Mouse (Mus musculus) fat pad, adult 2 months (tissue): ENCODE measurements at regions not wholly inside any gene's neighbourhood (a gene's known extent, or its start where the extent isn't known, plus 50 kb on each side); places are given as distances from the start of the nearest gene placed in this dataset.
A peak's percentile ranks its signal among the peaks of the same experiment; 100 is the strongest.

Experiments used
- DNase-seq: peaks from one replicate; pipeline ENCODE4 v3.0.0-alpha.2; 2011; ENCODE audit warnings: low read depth, low spot score; ENCODE audit errors: extremely low read depth

DNA sequence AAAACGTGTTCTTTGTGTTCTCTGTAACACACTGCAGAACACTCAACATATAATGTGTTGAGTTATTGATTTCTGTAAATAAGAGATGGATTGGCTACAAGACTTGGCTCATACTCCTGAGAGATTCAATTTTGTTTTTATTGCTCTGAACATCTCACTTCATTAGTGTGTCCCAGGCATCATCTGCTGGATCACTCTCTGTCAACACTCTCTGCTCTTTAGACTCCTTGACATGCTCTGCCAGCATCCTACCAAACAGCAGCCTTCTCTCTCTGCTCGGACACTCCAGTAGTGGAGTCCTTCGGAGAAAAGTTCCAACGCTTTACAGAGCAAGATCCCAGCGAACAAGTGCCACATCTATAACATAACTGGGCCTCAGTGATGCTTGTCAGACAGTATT lies 235.1 kb upstream of the Lcorl start:
- no peak for DNase-seq

DNA sequence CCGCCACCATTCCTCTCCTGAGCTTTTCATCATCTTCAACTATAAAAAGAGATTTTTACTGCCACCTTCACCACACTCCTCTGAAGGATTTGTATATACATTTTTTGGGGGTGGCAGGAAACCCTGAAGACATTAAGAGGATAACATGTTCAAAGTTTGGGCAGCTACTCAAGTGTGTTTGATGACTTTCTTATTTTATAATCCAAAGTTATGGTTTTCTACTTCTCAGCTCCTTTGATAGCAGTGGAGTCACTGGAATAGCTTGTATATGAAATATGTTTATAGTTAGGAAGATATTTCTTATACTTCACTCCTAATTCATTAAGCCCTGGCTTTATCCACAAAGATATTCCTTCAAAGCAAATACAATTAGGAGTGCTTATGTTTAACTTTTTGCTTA lies 229.5 kb upstream of the Lcorl start:
- no peak for DNase-seq

DNA sequence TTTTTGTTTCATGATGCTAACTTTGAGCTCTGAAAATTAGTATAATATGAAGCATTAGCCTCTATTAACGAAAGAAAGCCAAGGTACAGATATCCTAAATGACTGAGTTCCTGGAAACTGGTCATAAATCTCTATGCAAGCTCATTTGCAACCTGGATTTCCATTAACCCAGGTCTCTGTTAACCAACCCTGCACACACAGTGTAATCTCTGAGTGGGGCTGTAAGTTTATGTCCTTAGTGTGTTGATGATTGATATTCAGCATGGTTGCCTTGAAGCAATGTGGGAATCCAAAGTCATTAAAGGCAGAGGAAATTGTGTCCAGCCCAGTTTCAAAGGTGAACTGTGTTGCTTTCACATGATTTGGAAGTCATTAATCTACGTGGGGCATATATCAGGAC lies 225.9 kb upstream of the Lcorl start:
- DNase-seq: no peak

DNA sequence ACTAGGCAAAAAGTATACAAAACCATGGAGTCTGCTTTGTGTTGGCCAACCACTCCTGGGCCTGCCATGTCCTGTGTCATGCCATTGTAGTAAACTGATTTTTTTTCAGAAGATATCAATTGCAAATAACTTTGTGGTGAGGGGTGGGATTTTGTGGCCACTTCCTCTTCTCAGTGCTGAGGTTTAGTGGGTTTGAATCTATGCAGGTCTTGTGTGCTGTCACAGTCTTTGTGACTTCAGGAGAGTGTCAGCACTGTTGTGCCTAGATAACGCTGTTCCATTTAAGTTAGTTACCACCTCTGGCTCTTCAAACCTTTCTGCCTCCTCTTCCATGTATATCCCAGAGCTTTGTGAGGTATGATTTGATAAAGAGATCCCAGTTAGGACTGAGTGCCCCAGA lies 216.3 kb upstream of the Lcorl start:
- no peak for DNase-seq

DNA sequence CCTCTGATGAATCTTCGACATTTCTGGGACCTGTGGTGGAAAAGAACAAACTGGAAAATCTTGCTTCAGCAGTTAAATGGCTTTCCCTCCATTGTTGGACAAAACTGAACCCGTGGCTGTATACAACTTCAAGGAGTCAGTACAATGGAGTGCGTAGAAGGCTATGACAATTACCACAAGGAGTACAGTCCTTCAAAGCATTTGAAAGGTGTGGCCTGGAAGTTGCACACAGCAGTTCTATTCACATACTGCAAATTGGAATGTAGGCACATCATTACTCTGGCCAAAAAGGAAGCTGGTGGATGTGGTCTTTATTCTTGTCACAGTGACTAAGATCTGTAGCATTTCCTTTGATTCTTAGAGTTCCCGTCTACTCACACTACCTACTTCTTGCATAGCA lies 215.7 kb upstream of the Lcorl start:
- no peak for DNase-seq

DNA sequence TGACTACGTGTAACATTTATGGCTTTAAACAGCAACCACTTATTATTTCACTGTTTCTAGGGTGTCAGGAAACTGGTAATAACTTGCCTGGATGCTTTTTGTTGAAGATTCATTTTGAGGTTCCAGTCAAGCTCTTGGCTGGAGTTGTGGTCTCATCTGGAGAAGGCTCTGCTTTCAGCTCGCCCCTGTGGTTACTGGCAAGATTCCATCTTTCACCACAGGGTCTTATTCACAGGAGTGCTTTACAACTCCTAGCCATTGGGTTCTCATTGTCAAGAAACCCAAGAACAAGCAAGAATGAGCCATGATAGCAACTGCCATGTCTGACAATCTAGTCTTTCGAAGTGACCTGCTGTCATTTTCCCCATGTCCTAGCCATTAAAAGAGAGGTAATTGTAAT lies 202.5 kb upstream of the Lcorl start:
- no peak for DNase-seq

DNA sequence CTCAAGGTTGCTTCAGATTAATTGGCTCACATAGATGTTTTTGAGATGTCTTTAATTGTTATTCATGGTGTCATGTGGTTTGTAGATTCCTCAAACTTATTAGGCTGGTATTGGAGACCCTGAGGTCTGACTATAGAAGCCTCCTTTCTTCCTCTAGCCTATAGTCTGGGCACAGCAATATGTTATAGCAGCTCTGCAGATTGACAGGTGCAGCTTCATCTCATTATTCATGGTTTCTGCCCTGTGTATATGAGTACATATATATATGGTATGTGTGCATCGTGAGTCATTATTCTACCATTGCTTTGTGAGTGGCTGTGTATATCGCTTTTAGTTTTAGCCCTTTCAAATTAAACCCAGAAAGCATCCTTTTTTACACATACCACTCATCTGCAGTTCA lies 197.4 kb upstream of the Lcorl start:
- DNase-seq: no peak

DNA sequence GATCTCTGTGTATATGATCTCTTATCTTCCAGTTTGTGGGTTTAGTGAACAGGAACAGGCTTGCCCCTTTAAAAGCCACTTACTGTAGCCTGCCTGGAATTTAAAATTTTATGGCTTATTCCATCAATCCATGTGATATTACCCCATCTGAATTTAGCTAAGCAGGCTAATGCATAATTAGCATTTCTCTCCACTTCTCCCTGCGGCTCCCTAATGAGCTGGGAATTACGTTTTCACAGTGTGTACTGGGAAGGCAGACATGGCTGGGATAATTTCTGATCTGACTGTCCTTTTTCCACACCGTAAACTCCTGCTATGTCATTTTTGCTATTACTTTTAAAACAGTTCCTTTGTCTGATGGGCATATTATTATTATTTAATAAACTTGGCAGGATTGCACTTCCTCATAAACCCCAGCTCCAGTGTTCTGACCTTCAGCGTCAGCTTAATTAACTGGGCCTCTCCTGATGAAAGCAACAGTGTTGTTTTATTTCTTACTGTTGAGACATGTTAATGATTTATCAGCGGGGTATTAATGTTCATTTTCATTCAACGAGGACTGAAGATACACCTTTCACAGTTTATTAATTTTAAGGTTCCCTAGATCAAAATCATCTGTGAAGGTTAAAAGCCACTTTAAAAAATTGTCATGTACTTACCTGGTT lies 185.4 kb upstream of the Lcorl start:
- DNase-seq: peak; percentile 40

DNA sequence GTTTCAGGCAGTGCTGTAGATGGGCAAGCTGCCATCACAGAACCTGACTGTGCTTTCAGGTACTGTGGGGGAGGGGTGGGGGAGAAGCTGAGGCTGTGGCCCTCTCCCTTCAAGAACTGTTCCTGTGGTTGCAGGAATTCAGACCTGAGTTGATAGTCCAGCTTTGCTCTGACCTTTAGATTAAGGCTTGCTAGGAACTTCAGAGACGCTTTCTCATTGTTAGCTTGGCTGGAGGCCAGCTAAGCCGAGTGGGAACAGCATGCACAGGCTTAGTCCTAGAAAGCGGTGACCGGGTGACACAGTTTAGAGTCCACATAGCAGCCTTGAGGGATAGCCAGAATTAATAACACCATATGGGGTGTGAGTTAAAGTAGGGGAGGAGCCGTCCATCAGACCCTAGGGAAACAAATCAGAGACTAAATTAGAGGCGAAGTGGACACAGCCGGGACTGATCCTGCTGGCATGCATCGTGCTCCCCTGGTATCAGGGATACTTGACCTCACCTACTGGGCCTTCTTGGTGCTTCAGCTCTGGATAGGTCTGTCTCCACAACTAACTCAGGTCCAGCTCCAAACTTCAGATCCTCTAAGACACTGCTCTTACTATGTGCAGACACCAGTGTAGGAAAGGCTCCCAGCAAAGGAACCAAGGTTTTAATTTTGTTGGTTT lies 175.7 kb upstream of the Lcorl start:
- DNase-seq: no peak

DNA sequence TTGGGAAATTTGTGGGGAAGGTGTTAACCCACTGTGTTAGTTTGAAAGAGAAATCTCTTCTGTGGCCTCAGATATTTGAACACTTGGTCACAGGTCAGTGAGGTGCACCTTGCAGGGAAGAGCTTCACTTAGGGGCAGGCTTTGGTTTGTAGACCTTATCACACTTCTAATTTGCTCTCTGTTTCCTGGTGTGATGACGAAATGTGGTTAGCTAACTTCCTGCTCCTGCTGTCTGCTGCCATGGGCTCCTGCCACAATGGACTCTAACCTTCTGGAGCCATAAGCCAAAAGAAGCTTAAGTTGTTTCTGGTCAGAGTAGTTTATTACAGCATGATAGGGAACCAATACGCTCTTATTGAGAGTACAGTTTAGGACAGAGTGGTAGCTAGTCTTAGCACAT lies 174.8 kb upstream of the Lcorl start:
- DNase-seq: no peak

DNA sequence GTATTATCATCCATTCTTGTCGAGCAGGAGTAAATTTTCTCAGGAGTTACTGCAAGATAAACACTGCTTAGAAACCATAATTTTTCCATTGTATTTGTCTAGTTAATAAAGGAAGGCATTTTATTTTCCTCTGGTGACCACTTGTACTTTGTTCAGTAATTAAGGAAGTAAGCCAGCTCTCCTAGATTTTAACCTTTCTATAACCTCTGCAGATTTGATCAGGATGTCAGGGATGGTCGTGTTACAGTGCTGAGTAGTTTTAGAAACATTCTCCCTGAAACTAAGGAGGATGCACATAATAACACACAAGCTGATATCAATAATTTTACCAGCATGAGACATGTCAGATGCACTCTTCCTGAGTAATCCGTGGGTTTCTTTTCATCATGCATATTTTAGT lies 166.7 kb upstream of the Lcorl start:
- no peak for DNase-seq

DNA sequence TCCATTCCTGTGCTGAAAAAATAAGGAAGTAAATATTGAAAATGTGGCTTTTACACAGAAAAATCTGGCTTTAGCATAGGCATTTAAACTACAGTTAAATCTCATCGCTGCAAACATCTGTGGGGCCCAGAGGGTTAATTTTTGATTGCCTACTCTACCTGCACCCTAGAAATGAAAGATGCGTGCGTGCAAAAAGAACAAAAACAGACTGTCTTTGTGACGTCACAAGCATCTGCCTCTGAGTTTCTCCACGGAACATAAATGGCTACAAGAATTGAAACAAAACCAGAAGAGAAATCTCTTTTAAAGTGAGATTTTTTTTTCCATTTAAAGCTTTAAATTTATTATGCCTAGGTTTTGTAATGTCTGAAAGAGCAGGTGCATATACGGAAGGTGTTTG lies 166.0 kb upstream of the Lcorl start:
- no peak for DNase-seq

DNA sequence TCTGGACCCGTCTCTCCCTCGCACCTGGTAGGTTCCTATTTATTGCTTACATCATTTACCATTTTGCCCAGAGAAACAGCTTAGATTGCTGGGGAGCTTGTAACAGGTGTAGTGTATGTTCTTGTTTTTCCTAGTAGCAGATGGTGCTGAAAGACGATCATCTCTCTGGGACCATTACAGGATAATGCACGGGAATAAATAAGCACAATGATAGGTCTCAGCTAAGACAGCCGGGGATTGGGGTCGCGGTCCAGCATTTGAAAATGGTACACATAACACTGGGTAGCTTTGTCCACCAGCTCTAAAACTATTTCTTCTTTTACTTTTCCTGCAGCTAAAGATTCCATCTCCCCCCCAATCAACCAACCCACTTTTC lies 164.6 kb upstream of the Lcorl start:
- DNase-seq: no peak

DNA sequence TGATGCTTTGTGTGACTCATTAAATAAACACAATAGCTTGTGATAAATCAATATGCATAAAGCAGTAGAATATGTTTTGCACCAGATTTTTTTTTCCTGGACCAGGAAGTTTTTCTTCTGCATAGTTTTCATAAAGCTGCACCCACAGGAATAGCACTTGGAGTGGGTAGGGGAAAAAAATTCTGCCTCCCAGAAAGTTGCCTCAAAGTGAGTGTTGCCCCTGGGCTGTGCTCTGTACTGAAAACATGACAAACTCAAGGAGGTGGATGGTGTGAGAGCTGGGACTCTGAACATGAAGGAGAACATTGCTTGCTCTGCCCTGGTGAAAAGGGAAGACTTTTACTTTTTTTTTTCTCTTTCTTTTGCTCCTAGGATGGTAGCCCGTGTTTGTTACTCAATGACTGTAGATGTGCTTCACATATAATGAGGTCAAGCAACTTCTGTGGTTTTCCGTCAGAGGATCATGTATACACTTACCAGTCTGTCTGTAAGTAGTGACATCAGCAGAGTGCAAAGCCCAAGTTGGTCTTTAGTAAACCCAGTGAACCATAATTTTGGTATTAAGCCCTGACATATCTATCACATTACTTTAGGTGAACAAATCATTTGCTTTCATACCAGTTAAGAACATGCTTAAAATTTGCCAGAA lies 164.1 kb upstream of the Lcorl start:
- no peak for DNase-seq

DNA sequence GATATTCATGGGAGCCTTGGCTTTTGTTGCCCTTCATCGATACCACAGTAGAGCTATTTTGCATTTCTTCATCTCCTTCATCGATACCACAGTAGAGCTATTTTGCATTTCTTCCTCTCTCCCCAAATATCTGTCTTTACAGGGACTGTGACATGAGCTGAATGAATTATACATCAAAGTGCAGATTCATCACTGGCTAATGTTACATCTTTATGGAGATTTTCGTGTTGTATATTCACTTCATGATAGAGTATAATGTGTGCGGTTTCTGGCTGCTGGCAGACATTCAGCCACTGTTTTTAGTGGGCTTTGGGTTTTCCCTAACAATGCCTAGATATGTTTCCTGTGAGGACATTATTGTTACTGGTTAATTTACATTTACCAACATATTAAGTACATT lies 162.8 kb upstream of the Lcorl start:
- no peak for DNase-seq

DNA sequence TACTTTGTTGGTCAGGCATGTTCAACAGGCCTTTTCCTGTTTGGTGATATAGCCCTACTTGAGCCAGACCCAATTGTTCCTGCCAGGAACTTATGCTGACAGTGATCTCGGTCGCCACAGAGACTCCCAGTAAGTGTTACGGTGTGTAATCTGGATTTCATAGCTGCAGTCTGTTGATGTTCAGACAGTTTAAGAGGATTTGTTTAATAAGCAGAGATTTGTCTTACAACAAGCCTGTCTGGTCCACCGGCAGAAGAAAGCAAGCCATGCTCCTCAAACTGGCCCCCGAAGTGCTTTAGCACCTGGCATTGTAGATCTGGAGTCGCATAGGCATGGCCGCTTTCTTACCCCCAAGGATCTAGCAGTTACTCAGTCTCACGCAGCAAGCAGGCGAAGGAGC lies 150.0 kb upstream of the Lcorl start:
- no peak for DNase-seq

DNA sequence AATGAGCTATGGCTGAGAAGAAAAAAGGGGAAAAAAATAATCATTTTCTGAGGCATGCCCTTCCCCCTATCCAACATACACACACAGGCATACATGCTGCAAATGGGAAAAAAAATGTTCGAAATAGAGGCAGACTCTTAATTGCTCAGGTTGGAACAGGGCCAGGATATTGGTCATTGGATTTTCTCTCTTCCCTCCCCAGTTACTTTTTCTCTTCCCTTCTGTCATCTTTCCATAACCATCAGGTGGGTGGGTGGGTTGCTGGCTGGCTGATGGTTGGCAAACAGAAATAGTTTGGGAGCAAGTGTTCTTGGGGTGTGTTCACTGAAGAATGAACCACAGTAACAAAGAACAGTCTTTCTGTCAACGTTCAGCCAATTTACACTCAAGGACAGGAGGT lies 149.3 kb upstream of the Lcorl start:
- no peak for DNase-seq

DNA sequence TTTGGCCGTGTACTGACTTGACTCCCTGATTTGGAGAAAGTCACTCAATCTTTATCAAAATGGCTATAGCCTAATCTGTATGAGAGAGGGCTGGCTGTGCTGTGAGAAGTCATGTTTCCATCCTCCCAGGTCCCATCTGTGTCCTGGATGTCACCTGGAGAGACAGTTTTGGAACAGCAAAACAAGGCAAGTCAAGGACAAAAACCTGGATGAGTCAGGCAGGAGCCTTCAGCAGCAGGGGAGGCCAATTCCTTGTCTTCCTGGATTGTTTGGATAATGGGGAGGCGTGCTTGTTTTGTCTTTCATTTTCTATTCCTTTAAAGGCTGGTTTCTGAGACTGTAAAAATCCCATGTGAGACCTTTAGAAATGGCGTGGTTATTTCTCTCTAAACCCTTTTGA lies 148.8 kb upstream of the Lcorl start:
- no peak for DNase-seq

DNA sequence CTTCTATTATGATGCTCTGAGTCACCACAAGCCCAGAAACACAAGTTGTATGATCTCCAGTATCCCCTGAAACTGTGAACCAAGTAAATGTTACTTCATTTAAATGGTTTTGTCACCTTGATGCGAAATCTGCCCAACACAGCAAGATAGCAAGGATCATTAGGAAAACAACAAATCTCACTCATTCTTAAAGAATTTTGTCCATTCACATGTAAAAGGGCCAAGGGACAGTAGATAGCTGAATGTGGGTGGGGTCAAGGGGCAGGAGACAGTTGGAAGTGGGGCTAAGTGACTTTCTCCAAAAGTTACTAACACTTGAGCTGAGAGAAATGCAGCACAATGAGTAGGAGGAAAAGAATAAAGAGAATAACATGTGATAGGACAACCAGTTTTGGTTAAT lies 148.2 kb upstream of the Lcorl start:
- DNase-seq: no peak

DNA sequence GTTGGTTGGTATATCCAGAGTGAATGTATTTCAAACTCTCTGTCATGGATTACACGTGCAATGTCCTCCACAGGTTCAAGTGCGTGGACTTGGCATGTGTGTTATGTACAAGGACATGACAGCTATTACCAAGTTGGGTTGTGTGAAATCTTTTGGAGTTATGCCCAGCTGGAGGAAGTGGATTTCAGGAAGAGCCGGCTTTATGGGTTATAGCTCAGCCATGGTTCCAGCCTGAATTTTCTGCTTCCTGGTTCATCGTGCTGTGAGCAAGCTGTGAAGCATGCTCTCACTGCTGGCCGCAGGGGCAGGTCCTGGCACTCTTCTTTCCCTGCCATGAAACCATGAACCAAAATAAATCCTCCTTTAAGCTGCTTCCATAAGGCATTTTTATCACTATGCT lies 144.6 kb upstream of the Lcorl start:
- peak; percentile 5 for DNase-seq

DNA sequence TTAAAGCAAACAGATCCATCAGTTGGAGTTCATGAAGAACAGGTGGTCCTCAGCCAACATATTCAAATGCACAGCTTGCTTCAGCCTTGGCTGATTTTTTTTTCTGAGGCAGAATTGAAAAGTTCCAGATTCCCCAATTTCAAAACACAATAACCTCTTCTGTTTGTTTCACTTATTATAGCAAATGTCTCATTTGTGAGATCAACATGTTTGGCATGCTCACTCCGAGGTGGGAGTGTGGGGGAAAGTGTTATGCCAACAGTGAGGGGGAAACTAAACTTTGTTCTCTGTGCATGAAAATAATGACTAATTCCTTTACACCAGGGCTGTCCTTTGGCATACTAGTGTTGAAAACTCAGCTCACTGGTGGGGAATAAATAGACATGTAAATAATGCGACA lies 100.4 kb upstream of the Lcorl start:
- no peak for DNase-seq

DNA sequence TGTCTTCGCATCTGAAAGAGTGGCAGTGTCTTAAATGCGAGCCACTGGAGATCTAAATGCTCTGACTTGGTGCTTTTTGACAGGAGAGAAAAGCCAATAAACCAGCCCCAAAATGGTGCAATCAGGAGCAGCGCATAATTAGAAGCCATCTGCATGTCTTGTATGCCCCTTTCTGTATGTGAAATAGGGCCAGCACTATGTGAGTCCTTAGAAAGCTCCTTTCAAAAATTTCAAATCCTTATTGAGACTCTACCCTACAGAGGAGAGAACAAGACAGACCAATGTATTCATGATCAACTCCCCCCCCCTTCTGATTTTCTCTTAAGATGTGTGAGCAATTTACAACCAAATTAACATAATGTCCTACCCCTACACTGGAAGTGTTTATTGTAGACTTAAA lies 86.6 kb upstream of the Lcorl start:
- DNase-seq: no peak

DNA sequence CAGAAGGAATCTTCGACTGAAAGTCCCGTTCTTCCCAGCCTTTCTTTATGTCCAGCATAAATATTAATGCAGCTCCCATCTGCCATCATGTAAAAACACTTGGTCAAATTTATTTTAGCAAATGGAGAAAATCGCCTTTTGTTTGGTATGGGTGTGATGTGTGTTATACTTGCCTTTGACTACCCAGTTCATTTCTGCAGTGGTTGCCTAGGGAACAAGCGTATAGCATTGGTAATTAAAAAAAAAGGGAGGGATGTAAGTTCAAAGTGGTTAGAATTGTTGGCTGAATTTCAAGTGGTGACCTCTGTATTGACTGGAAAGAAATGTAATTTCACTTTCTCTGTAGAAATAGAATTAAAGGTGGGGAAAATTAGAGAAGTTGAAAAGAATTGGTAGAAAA lies 75.6 kb upstream of the Lcorl start:
- DNase-seq: no peak
